Mouse (Mus musculus): ENCODE measurements around the gene Sec31b.
A peak's percentile ranks its signal among the peaks of the same experiment; 100 is the strongest.

Sec31b gene

GRCm38 (mm10) chr19:44545321-44546041 is at the start of gene Sec31b:
Gene Sec31b, minus strand, starts transcription at chr19:44545864.
- peak; percentile 61 for DNase-seq (ENCODE audit: low spot score)

GRCm38 (mm10) chr19:44594180-44594579 is 48.5 kb upstream of the Sec31b start:
- DNase-seq (ENCODE audit: low spot score), result no peak

GRCm38 (mm10) chr19:44591638-44592037 is 46.0 kb upstream of the Sec31b start:
- no peak for DNase-seq (ENCODE audit: low spot score)

- no peak for DNase-seq (ENCODE audit: low spot score)
Measured at GRCm38 (mm10) chr19:44590992-44591391, 45.3 kb upstream of the Sec31b start.

- no peak for DNase-seq (ENCODE audit: low spot score)
Measured at GRCm38 (mm10) chr19:44589591-44590223, 44.0 kb upstream of the Sec31b start.

GRCm38 (mm10) chr19:44588036-44588435 is 42.4 kb upstream of the Sec31b start:
- no peak for DNase-seq (ENCODE audit: low spot score)

- DNase-seq (ENCODE audit: low spot score), result peak; percentile 95
Measured at GRCm38 (mm10) chr19:44582638-44583309, 37.1 kb upstream of the Sec31b start.

- DNase-seq (ENCODE audit: low spot score), result no peak
Measured at GRCm38 (mm10) chr19:44582103-44582502, 36.4 kb upstream of the Sec31b start.

GRCm38 (mm10) chr19:44578038-44578437 is 32.4 kb upstream of the Sec31b start:
- no peak for DNase-seq (ENCODE audit: low spot score)

- DNase-seq (ENCODE audit: low spot score), result no peak
Measured at GRCm38 (mm10) chr19:44576275-44576674, 30.6 kb upstream of the Sec31b start.

- no peak for DNase-seq (ENCODE audit: low spot score)
Measured at GRCm38 (mm10) chr19:44567763-44568162, 22.1 kb upstream of the Sec31b start.

GRCm38 (mm10) chr19:44564006-44564405 is 18.3 kb upstream of the Sec31b start:
- DNase-seq (ENCODE audit: low spot score), result no peak

- DNase-seq (ENCODE audit: low spot score), result peak; percentile 99
Measured at GRCm38 (mm10) chr19:44562652-44563206, 17.1 kb upstream of the Sec31b start, which contains the start of gene Hif1an. Gene Hif1an, plus strand, starts transcription at chr19:44562850.

- DNase-seq (ENCODE audit: low spot score), result peak; percentile 96
Measured at GRCm38 (mm10) chr19:44554861-44555590, 9.4 kb upstream of the Sec31b start, which contains the start of gene Ndufb8. Gene Ndufb8, minus strand, starts transcription at chr19:44555440.

- DNase-seq (ENCODE audit: low spot score), result no peak
Measured at GRCm38 (mm10) chr19:44554490-44554860, 8.8 kb upstream of the Sec31b start.

GRCm38 (mm10) chr19:44553286-44553685 is 7.6 kb upstream of the Sec31b start:
- no peak for DNase-seq (ENCODE audit: low spot score)

GRCm38 (mm10) chr19:44552731-44553130 is 7.1 kb upstream of the Sec31b start, which contains the start of gene Gm20538:
Gene Gm20538, minus strand, starts transcription at chr19:44552831.
- DNase-seq (ENCODE audit: low spot score), result no peak

- DNase-seq (ENCODE audit: low spot score), result peak; percentile 94
Measured at GRCm38 (mm10) chr19:44544775-44545174, 889 bp downstream of the Sec31b start.

GRCm38 (mm10) chr19:44544372-44544771 is 1.3 kb downstream of the Sec31b start:
- no peak for DNase-seq (ENCODE audit: low spot score)

- DNase-seq (ENCODE audit: low spot score), result no peak
Measured at GRCm38 (mm10) chr19:44542694-44543178, 2.9 kb downstream of the Sec31b start.

- DNase-seq (ENCODE audit: low spot score), result no peak
Measured at GRCm38 (mm10) chr19:44537416-44537815, 8.2 kb downstream of the Sec31b start.

- DNase-seq (ENCODE audit: low spot score), result peak; percentile 49
Measured at GRCm38 (mm10) chr19:44535376-44535775, 10.3 kb downstream of the Sec31b start.

Measured in embryo, embryonic 10.5 days (tissue).